Mouse (Mus musculus): ENCODE measurements around the gene Cib4.

- no peak for TF ChIP-seq CTCF (IDR thresholded peaks at IDR 0.05; ENCODE audit: borderline replicate concordance, insufficient read depth, low read length)
- TF ChIP-seq POLR2A (IDR thresholded peaks at IDR 0.05; ENCODE audit: low read depth, low read length): no peak
These were observed 26.2 kb upstream of the Cib4 start for GRCm38 (mm10) chr5:30571820-30572219.
